Mouse (Mus musculus) megakaryocyte progenitor cell, adult 5-6 weeks (primary cell): Measurements from ENCODE around the gene Tcaf2. TPM values are rescaled to one million over a fixed set of nuclear protein-coding genes. Genes with fewer than 3 reads are reported as not detected.

Source experiments
- ATAC-seq: replicated peaks from 2 replicates; pipeline ENCODE4 v1.8.0; 2016; ENCODE audit warnings: mild to moderate bottlenecking, moderate TSS enrichment, inconsistent platforms; ENCODE audit not compliant: poor library complexity
- total RNA-seq, 2 experiments: library from RNA; stranded (forward) in 1 of 2; stranded (reverse) in 1 of 2; fragments of 157-497, 149-512 nt in 1 of 2; fragments of 200-1000 nt in 1 of 2; gene quantifications; 2 replicates each; pipeline versions ENCODE4 v1.2.3 to v1.2.4; 2015 to 2017

Gene Tcaf2
- total RNA-seq (2015) (0.15 TPM in 1 of 2 replicates, not detected in the other), total RNA-seq (2017) (0.08 TPM in 1 of 2 replicates, not detected in the other)

DNA sequence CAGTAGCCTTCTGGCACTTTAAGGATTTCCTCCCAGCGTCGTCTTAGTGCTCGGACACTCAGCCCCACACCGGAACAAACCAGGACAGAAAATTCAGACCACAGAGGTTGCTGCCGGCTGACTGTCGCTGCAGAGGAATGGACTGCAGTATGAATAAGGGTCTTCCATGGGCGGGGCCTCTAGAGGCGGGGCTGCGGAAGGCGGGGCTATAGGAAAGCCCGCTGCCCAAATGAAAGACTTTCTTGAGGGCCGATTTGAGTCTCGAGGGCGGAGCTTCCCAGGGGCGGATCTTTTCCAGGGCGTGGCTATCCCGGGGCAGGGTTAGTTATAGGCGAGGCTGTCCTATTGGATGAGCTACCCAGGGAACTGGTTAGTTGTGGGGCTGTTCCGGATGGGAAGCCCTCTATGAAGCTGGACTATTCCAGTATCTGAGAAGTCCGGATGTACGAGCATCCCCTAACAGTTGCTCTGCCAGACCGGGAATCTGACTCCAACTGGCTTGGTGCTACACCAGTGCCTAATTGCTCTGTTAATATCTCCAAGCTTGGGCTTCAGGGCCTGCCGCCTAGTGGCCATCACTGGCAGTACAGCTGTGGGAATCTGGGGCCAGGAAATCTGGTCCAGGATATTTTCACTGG is at the start of gene Tcaf2:
Gene Tcaf2, minus strand, starts transcription at position 343 of the 638 bp plus-strand sequence.
- peak; percentile 96 for ATAC-seq

- ATAC-seq, result peak; percentile 89
Observed at GRCm38 (mm10) chr6:42692517-42693190, 47.6 kb upstream of the Tcaf2 start.

GRCm38 (mm10) chr6:42692154-42692516 is 47.1 kb upstream of the Tcaf2 start:
- peak; percentile 47 for ATAC-seq

DNA sequence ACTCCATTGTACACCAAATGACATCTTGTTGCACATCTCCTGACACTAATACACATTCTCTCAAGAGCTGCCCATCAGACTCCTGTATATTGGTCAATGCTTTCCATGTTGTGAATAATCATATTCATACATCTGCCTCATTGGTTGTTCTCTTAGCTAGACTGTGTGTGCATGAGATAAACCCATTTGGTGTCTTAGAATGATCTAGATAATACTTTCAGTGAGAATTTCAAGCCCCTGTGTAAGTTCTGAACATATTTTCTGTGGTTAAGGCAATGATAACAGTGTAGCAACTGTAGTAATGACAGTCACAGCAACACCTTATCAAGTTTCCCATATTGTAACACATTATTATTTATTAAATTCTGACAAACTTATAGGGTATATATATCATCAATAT is 44.7 kb upstream of the Tcaf2 start:
- ATAC-seq, result peak; percentile 11; the same call in 1 of the 2 replicates

- ATAC-seq, result no peak
Observed at GRCm38 (mm10) chr6:42687907-42688306, 42.9 kb upstream of the Tcaf2 start.

GRCm38 (mm10) chr6:42680077-42680476 is 35.0 kb upstream of the Tcaf2 start:
- no peak for ATAC-seq

DNA sequence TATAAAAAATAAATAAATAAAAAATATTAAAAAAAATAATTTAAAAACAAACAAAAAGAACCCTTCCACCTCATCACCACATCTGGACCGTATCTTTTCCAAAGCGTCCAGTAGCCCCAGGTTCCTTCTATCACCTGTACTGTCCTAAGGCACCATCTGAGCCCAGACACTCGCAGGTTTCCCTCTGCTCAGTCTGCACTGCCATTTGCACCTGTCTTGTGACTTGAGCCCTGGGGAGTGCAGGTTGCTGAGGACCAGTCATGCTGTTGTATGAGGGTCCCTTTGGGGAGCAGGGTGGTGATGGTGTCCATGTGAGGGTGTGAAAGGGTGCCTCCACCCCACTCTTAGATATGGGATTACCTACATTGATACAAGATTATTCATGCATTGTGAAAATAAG is 31.0 kb upstream of the Tcaf2 start:
- ATAC-seq, result no peak

DNA sequence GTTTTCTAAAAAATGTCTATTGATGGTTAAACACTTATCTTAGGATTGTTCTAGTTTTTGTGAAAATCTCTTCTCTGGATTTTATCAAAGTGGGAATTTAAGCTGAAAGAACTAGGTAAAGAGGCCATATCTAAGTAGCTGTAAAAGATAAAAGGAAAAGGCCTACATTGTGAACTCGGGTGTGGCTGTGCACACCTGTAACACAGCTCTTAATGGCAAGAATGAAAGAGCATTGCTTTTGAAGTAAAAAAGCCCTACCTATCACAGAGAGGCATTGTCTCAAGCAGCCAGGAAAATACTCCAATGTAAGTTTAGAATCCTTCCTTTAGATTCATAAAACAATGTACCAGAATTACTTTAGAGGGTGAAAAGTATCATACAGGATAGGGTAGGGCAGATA is 26.7 kb upstream of the Tcaf2 start:
- ATAC-seq, result no peak

- ATAC-seq, result no peak
Observed at GRCm38 (mm10) chr6:42667722-42668121, 22.7 kb upstream of the Tcaf2 start.

DNA sequence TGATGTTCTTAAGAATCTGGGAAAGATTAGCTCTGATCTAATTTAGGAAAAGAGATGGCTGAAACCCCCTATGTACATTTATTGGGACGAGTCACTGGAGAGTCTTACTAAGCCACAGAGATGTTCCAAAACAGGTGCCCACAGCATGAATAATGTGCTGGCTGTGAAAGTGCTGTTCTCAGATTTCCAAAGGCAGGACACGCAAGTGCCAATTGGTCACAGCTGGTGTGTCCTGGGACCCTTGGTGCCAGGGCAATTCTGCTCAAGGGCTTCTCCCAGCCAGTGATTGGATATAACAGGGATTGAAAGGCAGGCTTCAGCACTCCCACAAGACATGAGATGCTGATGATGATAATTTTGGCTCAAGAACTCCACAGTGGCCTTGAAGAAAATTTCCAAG is 16.7 kb upstream of the Tcaf2 start:
- ATAC-seq, result no peak

DNA sequence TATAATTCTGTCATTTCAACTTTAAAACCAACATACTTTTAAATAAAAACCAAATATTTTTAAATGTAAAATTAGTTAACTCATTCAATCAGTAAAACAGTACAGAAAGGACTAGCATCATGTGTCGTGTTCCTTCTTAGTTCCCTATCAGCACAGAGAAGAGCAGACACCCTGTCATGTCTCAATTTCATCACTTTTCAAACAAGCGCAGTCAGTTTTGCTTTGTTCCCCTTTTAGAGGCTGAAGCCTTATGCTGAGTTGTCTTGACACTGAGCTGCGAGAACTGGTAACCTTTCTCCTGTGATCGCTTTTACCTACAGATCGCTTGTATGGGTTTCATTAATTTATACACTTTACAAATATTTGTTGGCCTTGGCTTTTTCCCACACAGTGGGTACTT is 10.7 kb downstream of the Tcaf2 start:
- peak; percentile 64; the same call in 1 of the 2 replicates for ATAC-seq

DNA sequence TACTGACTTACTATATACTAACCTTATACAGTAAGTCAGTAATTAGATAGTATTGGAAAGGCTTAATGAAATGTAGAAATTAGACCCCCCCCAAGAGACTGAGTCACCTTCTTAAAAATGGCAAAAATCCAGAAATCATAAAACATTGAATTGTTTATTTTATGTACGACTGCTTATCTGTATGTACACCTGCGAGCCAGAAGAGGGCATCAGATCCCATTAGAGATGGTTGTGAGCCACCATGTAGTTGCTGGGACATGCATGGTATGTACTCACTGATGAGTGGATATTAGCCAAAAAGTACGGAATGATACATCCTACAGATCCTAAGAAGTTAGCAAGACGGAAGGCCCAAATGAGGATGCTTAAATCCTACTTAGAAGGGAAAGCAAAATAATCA is 13.7 kb downstream of the Tcaf2 start:
- ATAC-seq, result no peak

DNA sequence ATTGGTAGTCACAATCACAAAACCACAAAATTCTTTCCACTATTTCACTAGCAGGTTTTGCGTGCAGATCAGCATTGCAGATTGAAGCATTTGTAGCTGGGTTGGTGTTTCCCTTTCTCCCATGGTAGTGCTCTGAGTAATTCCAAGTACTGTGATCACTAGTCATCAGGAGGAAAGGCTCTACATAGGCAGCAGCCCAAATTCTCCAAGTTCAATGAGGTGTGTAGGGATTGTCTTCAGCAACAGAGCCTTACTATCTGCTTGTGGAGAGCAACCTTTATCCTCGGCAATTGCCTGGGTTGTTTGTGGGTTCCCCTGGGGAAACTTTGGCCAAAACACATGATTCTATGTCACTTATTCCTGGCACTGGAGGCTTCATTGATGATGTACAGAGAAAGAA is 28.1 kb downstream of the Tcaf2 start:
- ATAC-seq, result no peak

DNA sequence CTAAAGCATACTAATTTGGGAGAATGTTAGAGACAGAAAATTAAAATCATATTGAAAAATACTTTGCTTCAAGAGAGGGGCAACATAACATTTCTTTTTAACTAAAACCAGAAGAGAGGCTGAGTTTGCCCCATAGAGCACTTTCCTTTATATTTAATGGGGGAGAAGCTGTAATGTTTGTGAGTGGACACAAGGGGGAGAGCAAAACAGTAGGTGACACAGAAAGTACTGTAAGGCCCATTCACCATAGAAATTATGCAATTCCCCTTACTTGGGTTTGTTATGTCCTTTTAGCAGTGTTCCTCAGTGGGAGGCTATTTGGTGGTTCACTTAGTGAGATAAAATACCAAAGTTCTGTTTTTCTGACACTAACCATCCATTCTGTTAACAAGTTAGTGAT is 32.8 kb downstream of the Tcaf2 start:
- ATAC-seq, result peak; percentile 80

- ATAC-seq, result no peak
Observed at GRCm38 (mm10) chr6:42610954-42611522, 34.0 kb downstream of the Tcaf2 start.

DNA sequence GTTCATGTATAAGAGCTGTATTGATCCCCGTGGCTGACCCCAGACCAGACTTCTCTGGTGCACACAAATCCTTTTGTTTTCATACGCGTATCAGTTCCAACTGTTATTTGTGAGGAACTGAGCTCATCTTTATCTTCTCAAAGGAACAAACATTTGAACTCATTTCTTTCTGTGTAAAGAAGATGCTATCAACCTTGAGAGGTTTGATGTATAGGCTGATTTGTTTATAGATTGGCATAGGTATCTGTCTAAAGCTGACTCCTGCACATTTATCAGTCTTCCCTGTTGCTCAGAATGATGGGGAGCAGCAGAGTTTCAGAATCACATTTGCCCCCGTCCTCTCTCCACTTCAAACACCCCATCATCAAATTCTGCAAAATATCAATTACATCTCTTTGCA is 47.5 kb downstream of the Tcaf2 start, which contains the start of gene Tcaf3:
Gene Tcaf3, minus strand, starts transcription at position 101 of the 400 bp plus-strand sequence.
- no peak for ATAC-seq

DNA sequence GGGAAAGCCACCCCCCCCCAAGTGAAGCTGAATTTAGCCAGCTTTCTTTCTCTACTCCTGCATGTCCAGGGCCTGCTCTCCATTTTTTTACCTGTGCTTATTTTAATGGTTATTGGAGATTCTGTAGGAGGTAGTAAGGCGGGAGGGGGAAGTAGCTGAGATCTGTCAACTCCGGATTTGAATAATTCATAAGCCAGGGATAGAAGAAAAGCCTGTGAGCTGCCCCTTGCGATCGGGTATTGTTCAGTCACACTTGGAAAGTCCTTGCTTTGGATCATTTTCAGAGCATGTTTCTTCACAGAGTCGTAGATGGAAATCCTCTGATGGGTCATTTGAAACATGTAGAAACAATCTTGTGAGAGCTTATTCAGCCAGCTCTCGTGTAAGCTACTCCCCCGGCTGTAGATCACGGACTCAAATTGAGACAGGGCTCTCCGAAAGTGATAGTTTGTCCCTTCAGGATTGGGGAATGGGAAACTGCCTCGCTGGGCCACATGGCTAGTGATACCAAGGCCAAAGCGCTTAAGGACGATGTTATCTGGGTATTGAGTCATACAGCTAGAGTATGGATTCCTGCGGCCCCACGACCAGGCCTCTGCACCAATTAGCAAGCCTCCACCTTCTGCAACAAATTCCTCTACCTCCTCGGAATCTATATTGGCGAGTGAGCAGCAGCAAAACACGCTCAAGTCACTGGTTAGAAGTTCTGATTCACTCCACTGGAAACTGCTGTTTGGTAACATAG is 51.7 kb downstream of the Tcaf2 start:
- ATAC-seq, result no peak

GRCm38 (mm10) chr6:42586569-42586968 is 58.5 kb downstream of the Tcaf2 start:
- ATAC-seq, result no peak

GRCm38 (mm10) chr6:42583488-42583872 is 61.6 kb downstream of the Tcaf2 start:
- ATAC-seq, result peak; percentile 90

- no peak for ATAC-seq
Observed at GRCm38 (mm10) chr6:42582741-42583487, 62.1 kb downstream of the Tcaf2 start.

DNA sequence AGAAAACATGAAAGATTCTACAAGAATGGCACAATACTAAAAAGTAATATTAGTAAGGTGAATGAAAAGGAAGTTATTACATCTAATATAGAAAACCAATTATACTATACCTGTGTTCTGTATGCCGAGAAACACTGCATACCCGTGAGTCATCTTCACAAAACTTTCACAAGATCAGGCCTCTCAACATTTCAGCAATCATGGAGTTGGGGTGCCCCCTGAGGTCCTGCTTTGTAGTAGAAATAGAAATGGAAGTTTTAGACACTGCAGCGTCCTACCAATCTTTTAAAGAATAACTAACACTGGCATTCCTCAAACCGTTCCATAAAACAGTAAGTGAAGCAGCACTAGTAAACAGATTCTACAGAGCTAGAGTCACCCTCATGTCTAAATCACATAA is 66.4 kb downstream of the Tcaf2 start:
- no peak for ATAC-seq
